8 mouse cellular contexts compared by ENCODE assay signal in genomic region chr10:81604019-81604967, GRCm38 (mm10). TPM values are rescaled to one million over a fixed set of nuclear protein-coding genes. Genes with fewer than 3 reads are reported as not detected.
DNase-seq lines count a peak whose midpoint lies in the region; ATAC-seq and TF ChIP-seq lines count a peak whose summit lies in the region.

No protein-coding gene starts in this region.

- no peak for ATAC-seq in lung, postnatal 0 days
- ATAC-seq in limb, embryonic 12.5 days (ENCODE audit: insufficient number of reproducible peaks, insufficient read depth, low FRiP score, low TSS enrichment, low read depth): peak; percentile 7; the same call in 1 of the 2 replicates
- ATAC-seq in stomach, embryonic 14.5 days (ENCODE audit: insufficient number of reproducible peaks, insufficient read depth, low FRiP score, low read depth): no peak
- no peak for ATAC-seq in frontal cortex, adult (ENCODE audit: low TSS enrichment)

- no peak overlapping the region for H3K9ac ChIP-seq in lung, postnatal 0 days (replicated peaks; ENCODE audit: low read depth)
- H3K9ac ChIP-seq in limb, embryonic 12.5 days (replicated peaks): no peak overlapping the region
- no peak overlapping the region for H3K9ac ChIP-seq in stomach, embryonic 14.5 days (replicated peaks; ENCODE audit: low read depth, low read length)

- no peak overlapping the region for H3K27ac ChIP-seq in lung, postnatal 0 days (ENCODE audit: low read length)
- H3K27ac ChIP-seq in limb, embryonic 12.5 days: peak overlapping the region; percentile 89; the same call in 1 of the 2 replicates
- H3K27ac ChIP-seq in stomach, embryonic 14.5 days (ENCODE audit: low read length): no peak overlapping the region

- no peaks in the 10 kb centered on the region for H3K27me3 ChIP-seq in lung, postnatal 0 days (replicated peaks; ENCODE audit: insufficient read depth, low read length)
- no peaks in the 10 kb centered on the region for H3K27me3 ChIP-seq in limb, embryonic 12.5 days
- no peaks in the 10 kb centered on the region for H3K27me3 ChIP-seq in stomach, embryonic 14.5 days (ENCODE audit: control insufficient read depth, insufficient read depth, low read length)

- H3K4me2 ChIP-seq in lung, postnatal 0 days (replicated peaks; ENCODE audit: low read depth, low read length): peak overlapping the region; percentile 62
- H3K4me2 ChIP-seq in limb, embryonic 12.5 days: peak overlapping the region; percentile 88
- H3K4me2 ChIP-seq in stomach, embryonic 14.5 days (replicated peaks; ENCODE audit: low read depth, low read length): peak overlapping the region; percentile 69

- TF ChIP-seq CTCF in lung, postnatal 0 days (IDR thresholded peaks at IDR 0.05): no peak

- whole genome bisulfite sequencing in lung, postnatal 0 days: 70% methylated on average over 12 of the region's 12 CpGs
- 78% methylated on average over 12 of the region's 12 CpGs for WGBS in limb, embryonic 12.5 days
- 72% methylated on average over 12 of the region's 12 CpGs for WGBS in stomach, embryonic 14.5 days

- TF ChIP-seq EP300 in lung, postnatal 0 days (IDR thresholded peaks at IDR 0.05): no peak

- H3K4me1 ChIP-seq in lung, postnatal 0 days (ENCODE audit: insufficient read depth, low read depth, low read length): peaks cover 10% of the 10 kb centered on the region; the same call in 1 of the 2 replicates
- H3K4me1 ChIP-seq in limb, embryonic 12.5 days (replicated peaks): peaks cover 56% of the 10 kb centered on the region
- H3K4me1 ChIP-seq in stomach, embryonic 14.5 days (ENCODE audit: control insufficient read depth, insufficient read depth, low read length): peaks cover 13% of the 10 kb centered on the region

- no peaks in the 10 kb centered on the region for H3K36me3 ChIP-seq in lung, postnatal 0 days (ENCODE audit: insufficient read depth, low read length)
- H3K36me3 ChIP-seq in limb, embryonic 12.5 days: peaks cover 7% of the 10 kb centered on the region; the same call in 1 of the 2 replicates
- H3K36me3 ChIP-seq in stomach, embryonic 14.5 days (ENCODE audit: control insufficient read depth, insufficient read depth, low read length): no peaks in the 10 kb centered on the region

- H3K4me3 ChIP-seq in lung, postnatal 0 days (ENCODE audit: low read depth, low read length): peak overlapping the region; percentile 38; the same call in 1 of the 2 replicates
- H3K4me3 ChIP-seq in limb, embryonic 12.5 days (replicated peaks): peak overlapping the region; percentile 40
- H3K4me3 ChIP-seq in stomach, embryonic 14.5 days (ENCODE audit: low read depth, low read length): no peak overlapping the region

- peak; percentile 37 to 58 for DNase-seq in adrenal gland, adult (ENCODE audit: inconsistent age in 2 of 2, low spot score in 1 of 2)
- DNase-seq in adrenal gland, postnatal 14 days: no peak
- no peak for DNase-seq in lung, postnatal 0 days (ENCODE audit: low spot score)
- no peak for DNase-seq in lung, postnatal 25 days (ENCODE audit: low spot score)
- DNase-seq in adipocyte (ENCODE audit: low spot score): no peak

- H3K9me3 ChIP-seq in lung, postnatal 0 days (ENCODE audit: low read length): no peaks in the 10 kb centered on the region
- H3K9me3 ChIP-seq in limb, embryonic 12.5 days: no peaks in the 10 kb centered on the region
- no peaks in the 10 kb centered on the region for H3K9me3 ChIP-seq in stomach, embryonic 14.5 days (ENCODE audit: control insufficient read depth, low read depth, low read length)

RNA-seq across cellular contexts. Expression of gene BC025920, which starts 1.8 kb away (rescaled TPM):
- total RNA-seq in adrenal gland, postnatal 14 days (2021): 2.0 TPM in 2 replicates
- 0.07 and 0.29 TPM in 2 replicates for polyA plus RNA-seq in lung, postnatal 0 days (2015; fragmentation: Nextera tagmentation; extraction: Ambion mirVana)
- polyA plus RNA-seq in limb, embryonic 12.5 days (2016; fragmentation: Nextera tagmentation; extraction: Ambion mirVana): 2.0 and 2.2 TPM in 2 replicates
- 0.57 and 0.69 TPM in 2 replicates for polyA plus RNA-seq in stomach, embryonic 14.5 days (2014; fragmentation: Nextera tagmentation; extraction: Ambion mirVana)

RNA-seq across cellular contexts. Expression of gene Tle6, which starts 3.4 kb away (rescaled TPM):
- total RNA-seq in adrenal gland, postnatal 14 days (2021): 10.1 and 15.3 TPM in 2 replicates
- 12.8 and 18.5 TPM in 2 replicates for polyA plus RNA-seq in lung, postnatal 0 days (2015; fragmentation: Nextera tagmentation; extraction: Ambion mirVana)
- 15.2 TPM in 2 replicates for polyA plus RNA-seq in limb, embryonic 12.5 days (2016; fragmentation: Nextera tagmentation; extraction: Ambion mirVana)
- 14.3 and 18.2 TPM in 2 replicates for polyA plus RNA-seq in stomach, embryonic 14.5 days (2014; fragmentation: Nextera tagmentation; extraction: Ambion mirVana)

RNA-seq across cellular contexts. Expression of gene Sirt6, which starts 23.3 kb away (rescaled TPM):
- total RNA-seq in adrenal gland, postnatal 14 days (2021): 22.2 and 24.3 TPM in 2 replicates
- polyA plus RNA-seq in lung, postnatal 0 days (2015; fragmentation: Nextera tagmentation; extraction: Ambion mirVana): 24.1 and 24.2 TPM in 2 replicates
- polyA plus RNA-seq in limb, embryonic 12.5 days (2016; fragmentation: Nextera tagmentation; extraction: Ambion mirVana): 55.8 and 57.5 TPM in 2 replicates
- polyA plus RNA-seq in stomach, embryonic 14.5 days (2014; fragmentation: Nextera tagmentation; extraction: Ambion mirVana): 33.4 and 43.4 TPM in 2 replicates

RNA-seq across cellular contexts. Expression of gene Ankrd24, which starts 24.0 kb away (rescaled TPM):
- total RNA-seq in adrenal gland, postnatal 14 days (2021): 18.1 and 22.5 TPM in 2 replicates
- polyA plus RNA-seq in lung, postnatal 0 days (2015; fragmentation: Nextera tagmentation; extraction: Ambion mirVana): 4.4 and 5.3 TPM in 2 replicates
- polyA plus RNA-seq in limb, embryonic 12.5 days (2016; fragmentation: Nextera tagmentation; extraction: Ambion mirVana): 10.1 and 10.4 TPM in 2 replicates
- 7.8 and 9.1 TPM in 2 replicates for polyA plus RNA-seq in stomach, embryonic 14.5 days (2014; fragmentation: Nextera tagmentation; extraction: Ambion mirVana)

RNA-seq across cellular contexts. Expression of gene Tle2, which starts 29.9 kb away (rescaled TPM):
- total RNA-seq in adrenal gland, postnatal 14 days (2021): 17.8 and 18.1 TPM in 2 replicates
- polyA plus RNA-seq in lung, postnatal 0 days (2015; fragmentation: Nextera tagmentation; extraction: Ambion mirVana): 29.9 and 37.0 TPM in 2 replicates
- 39.4 and 45.6 TPM in 2 replicates for polyA plus RNA-seq in limb, embryonic 12.5 days (2016; fragmentation: Nextera tagmentation; extraction: Ambion mirVana)
- polyA plus RNA-seq in stomach, embryonic 14.5 days (2014; fragmentation: Nextera tagmentation; extraction: Ambion mirVana): 17.7 and 19.1 TPM in 2 replicates

Comparison
In these comparisons a context has a peak if more than half of its experiments do, and no peak if none do; other contexts are left out.
1. DNase-seq: peak in adrenal gland, adult (2 of 2); none in adrenal gland, postnatal 14 days (single experiment), lung, postnatal 0 days (single experiment), lung, postnatal 25 days (single experiment) and adipocyte (single experiment).
2. Peak in every context shown above with its lines, with median percentiles within 50 percentile points of each other: H3K4me2 ChIP-seq.